ENCODE assay signal across 9 mouse cellular contexts in the genomic region with DNA sequence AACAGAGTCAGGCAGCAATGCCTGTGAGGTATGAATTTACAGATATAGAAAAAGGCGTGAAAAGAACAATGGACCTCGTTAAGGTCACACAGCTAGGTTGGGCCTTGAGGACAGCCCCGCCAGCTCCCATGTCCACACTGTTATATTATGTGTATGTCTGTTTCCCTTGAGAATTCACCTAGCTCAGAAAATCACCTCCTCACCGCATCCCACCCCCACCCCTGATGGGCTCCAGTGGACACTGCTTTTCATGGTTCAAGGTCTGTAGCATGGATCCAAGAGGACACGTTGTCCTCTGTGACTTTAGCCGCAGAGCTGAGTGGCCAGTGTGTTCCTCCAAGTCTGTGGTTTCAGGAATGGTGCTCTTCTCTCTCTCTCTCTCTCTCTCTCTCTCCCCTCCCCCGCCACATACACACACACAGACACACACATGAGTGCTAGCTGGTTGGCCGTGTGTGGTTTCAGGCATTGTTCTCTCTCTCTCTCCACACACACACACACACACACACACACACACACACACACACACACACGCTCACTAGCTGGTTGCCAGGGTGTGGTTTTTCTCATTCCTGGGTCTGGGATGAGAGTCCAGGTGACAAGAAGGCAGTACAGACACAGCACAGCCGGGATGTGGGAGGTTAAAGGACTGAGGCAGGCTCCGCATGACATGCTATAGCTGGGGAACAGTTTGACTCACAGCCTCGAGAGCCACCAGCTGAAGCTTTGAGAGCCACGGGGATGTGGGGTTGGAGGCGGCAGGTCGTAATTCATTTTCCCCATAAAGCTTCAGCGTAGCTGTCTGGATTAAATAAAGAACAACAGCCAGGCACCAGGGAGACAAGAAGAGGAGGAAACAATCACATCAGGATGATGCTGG.
A peak's percentile ranks its signal among the peaks of the same experiment; 100 is the strongest.
DNase-seq lines count a peak whose midpoint lies in the region; ATAC-seq and TF ChIP-seq lines count a peak whose summit lies in the region.
"Had no signal": no experiment of that assay in that cellular context is flagged by ENCODE, and none has a peak within 500 bp of the region (broad histone marks: within the 10 kb centered on the region; RNA-seq: fewer than 3 reads in every experiment).

No protein-coding gene starts in this region.

- DNase-seq in heart, postnatal 14 days: no peak
- peak; percentile 44 for DNase-seq in embryo, embryonic 10 days (ENCODE audit: low spot score)
- DNase-seq in cerebellum, adult 2 months: no peak
- DNase-seq in adrenal gland, adult 18-20 months (ENCODE audit: low spot score in 2 of 2): no peak
- no peak for DNase-seq in gastrocnemius, postnatal 25 days
- DNase-seq: gastrocnemius, postnatal 36 days had no signal

- no peak for TF ChIP-seq POLR2A in cerebellum, adult 2 months (IDR thresholded peaks at IDR 0.05; ENCODE audit: borderline replicate concordance, insufficient read depth, low read length)

- no peaks in the 10 kb centered on the region for H3K36me3 ChIP-seq in heart, embryonic 11.5 days (ENCODE audit: control insufficient read depth, insufficient read depth, low read length)
- no peaks in the 10 kb centered on the region for H3K36me3 ChIP-seq in hindbrain, embryonic 12.5 days
- no peaks in the 10 kb centered on the region for H3K36me3 ChIP-seq in midbrain, embryonic 15.5 days (replicated peaks)

- TF ChIP-seq CTCF in cerebellum, adult 2 months (IDR thresholded peaks at IDR 0.05; ENCODE audit: borderline replicate concordance, insufficient read depth, low read depth, low read length): no peak

- peaks cover 67% of the 10 kb centered on the region for H3K4me1 ChIP-seq in heart, embryonic 11.5 days (ENCODE audit: control insufficient read depth, insufficient read depth, low read length)
- H3K4me1 ChIP-seq in hindbrain, embryonic 12.5 days: peaks cover 31% of the 10 kb centered on the region
- peaks cover 28% of the 10 kb centered on the region for H3K4me1 ChIP-seq in midbrain, embryonic 15.5 days
- peaks cover 37% of the 10 kb centered on the region for H3K4me1 ChIP-seq in cerebellum, adult 2 months (ENCODE audit: control insufficient read depth, insufficient read depth, low read length)

- intact Hi-C loops in heart, postnatal 14 days (cut with DNase I): no loop called here

- no peak for ATAC-seq in heart, embryonic 11.5 days (replicated peaks; ENCODE audit: insufficient number of reproducible peaks, low FRiP score, low TSS enrichment)
- ATAC-seq in hindbrain, embryonic 12.5 days (ENCODE audit: low FRiP score): peak; percentile 42; the same call in 1 of the 2 replicates
- peak; percentile 62 for ATAC-seq in midbrain, embryonic 15.5 days (replicated peaks)

- H3K4me3 ChIP-seq in heart, embryonic 11.5 days (ENCODE audit: low read depth, low read length): no peak overlapping the region
- H3K4me3 ChIP-seq in hindbrain, embryonic 12.5 days: no peak overlapping the region
- H3K4me3 ChIP-seq in midbrain, embryonic 15.5 days: no peak overlapping the region
- H3K4me3 ChIP-seq in cerebellum, adult 2 months (replicated peaks; ENCODE audit: insufficient read depth, low read depth, low read length): no peak overlapping the region

- H3K27ac ChIP-seq in heart, embryonic 11.5 days (ENCODE audit: low read depth, low read length): peak overlapping the region; percentile 64; the same call in 1 of the 2 replicates
- H3K27ac ChIP-seq in hindbrain, embryonic 12.5 days: peak overlapping the region; percentile 50
- peak overlapping the region; percentile 32; the same call in 1 of the 2 replicates for H3K27ac ChIP-seq in midbrain, embryonic 15.5 days
- no peak overlapping the region for H3K27ac ChIP-seq in cerebellum, adult 2 months (ENCODE audit: insufficient read depth, low read length)

- H3K9ac ChIP-seq in heart, embryonic 11.5 days (ENCODE audit: low read depth, low read length): no peak overlapping the region
- H3K9ac ChIP-seq in hindbrain, embryonic 12.5 days: no peak overlapping the region; the same call in 1 of the 2 replicates
- H3K9ac ChIP-seq in midbrain, embryonic 15.5 days: no peak overlapping the region

- no peaks in the 10 kb centered on the region for H3K9me3 ChIP-seq in heart, embryonic 11.5 days (replicated peaks; ENCODE audit: control insufficient read depth, low read length)
- H3K9me3 ChIP-seq in hindbrain, embryonic 12.5 days (replicated peaks): no peaks in the 10 kb centered on the region
- H3K9me3 ChIP-seq in midbrain, embryonic 15.5 days: no peaks in the 10 kb centered on the region

- H3K27me3 ChIP-seq in heart, embryonic 11.5 days (ENCODE audit: control insufficient read depth, insufficient read depth, low read length): no peaks in the 10 kb centered on the region
- H3K27me3 ChIP-seq in hindbrain, embryonic 12.5 days: no peaks in the 10 kb centered on the region
- no peaks in the 10 kb centered on the region for H3K27me3 ChIP-seq in midbrain, embryonic 15.5 days (replicated peaks)
- no peaks in the 10 kb centered on the region for H3K27me3 ChIP-seq in cerebellum, adult 2 months (ENCODE audit: control insufficient read depth, insufficient read depth, low read length)

- no peak overlapping the region for H3K4me2 ChIP-seq in heart, embryonic 11.5 days
- 0 out of 2 replicates have a peak overlapping the region, but pooled peaks have one; percentile 6 for H3K4me2 ChIP-seq in hindbrain, embryonic 12.5 days (replicated peaks)
- H3K4me2 ChIP-seq in midbrain, embryonic 15.5 days: no peak overlapping the region

- 51% methylated on average over 16 of the region's 16 CpGs for WGBS in heart, embryonic 11.5 days (ENCODE audit: insufficient replicate concordance)
- WGBS in hindbrain, embryonic 12.5 days: 44% methylated on average over 16 of the region's 16 CpGs
- WGBS in midbrain, embryonic 15.5 days: 36% methylated on average over 16 of the region's 16 CpGs
- 78% methylated on average over 16 of the region's 16 CpGs for WGBS in cerebellum, adult 2 months
